Mouse (Mus musculus) ES-E14 (cell line): ENCODE results near the gene Adarb2.

ENCODE experiments used
- CHD2 ChIP-seq: IDR thresholded peaks from 2 replicates; pipeline ENCODE4 v1.6.1; 2014; ENCODE audit warnings: mild to moderate bottlenecking, low read depth, low read length, inconsistent platforms
- HCFC1 ChIP-seq: IDR thresholded peaks from 2 replicates; pipeline ENCODE4 v1.6.1; 2012; ENCODE audit warnings: low read length, inconsistent platforms, borderline replicate concordance; ENCODE audit not compliant: insufficient read depth
- MAFK ChIP-seq: IDR thresholded peaks from 2 replicates; pipeline ENCODE4 v1.6.1; 2014; ENCODE audit warnings: mild to moderate bottlenecking, low read depth, low read length, inconsistent platforms; ENCODE audit not compliant: insufficient read depth
- ZC3H11A ChIP-seq: IDR thresholded peaks from 2 replicates; pipeline ENCODE4 v1.6.1; 2012; ENCODE audit warnings: low read depth, mild to moderate bottlenecking, inconsistent platforms, low read length, borderline replicate concordance
- ZNF384 ChIP-seq: IDR thresholded peaks from 2 replicates; pipeline ENCODE4 v1.6.1; 2012; ENCODE audit warnings: low read depth, low read length, inconsistent platforms

- TF ChIP-seq ZC3H11A (no peak), ZNF384 (no peak), CHD2 (no peak), MAFK (no peak), HCFC1 (no peak)
Measured at GRCm38 (mm10) chr13:8610956-8611355, 408.3 kb downstream of the Adarb2 start.
